Mouse (Mus musculus) left cerebral cortex, adult 9 months (tissue): ENCODE results near the gene Mroh2a.

ENCODE experiments used
- DNase-seq, 2 experiments: peaks; one replicate each; pipeline ENCODE4 v3.0.0; 2022; ENCODE audit warnings: low spot score in 2 of 2

Gene Mroh2a

GRCm38 (mm10) chr1:88276524-88277097, 49.8 kb downstream of the Mroh2a start:
- peak in 1 of 2 experiments; percentile 58 for DNase-seq

- DNase-seq: peak; percentile 99 to 100
Observed at GRCm38 (mm10) chr1:88277098-88277817, 50.5 kb downstream of the Mroh2a start, which contains the start of the genes Hjurp and Trpm8. Gene Hjurp (minus strand): TSS chr1:88277633. Gene Trpm8 (plus strand): TSS chr1:88277661.

- peak in 1 of 2 experiments; percentile 5 for DNase-seq
Observed at GRCm38 (mm10) chr1:88277818-88278511, 51.2 kb downstream of the Mroh2a start.

- peak in 1 of 2 experiments; percentile 10 for DNase-seq
Observed at GRCm38 (mm10) chr1:88279111-88280005, 52.6 kb downstream of the Mroh2a start.

- no peak for DNase-seq
Observed at GRCm38 (mm10) chr1:88280006-88280690, 53.4 kb downstream of the Mroh2a start.

GRCm38 (mm10) chr1:88282301-88282700, 55.5 kb downstream of the Mroh2a start:
- DNase-seq: no peak

GRCm38 (mm10) chr1:88283376-88284227, 56.8 kb downstream of the Mroh2a start:
- DNase-seq: no peak

GRCm38 (mm10) chr1:88284228-88284945, 57.6 kb downstream of the Mroh2a start:
- no peak for DNase-seq

- DNase-seq: no peak
Observed at GRCm38 (mm10) chr1:88284946-88285320, 58.1 kb downstream of the Mroh2a start.

- DNase-seq: no peak
Observed at GRCm38 (mm10) chr1:88285652-88286051, 58.9 kb downstream of the Mroh2a start.

GRCm38 (mm10) chr1:88286136-88286845, 59.5 kb downstream of the Mroh2a start:
- no peak for DNase-seq

GRCm38 (mm10) chr1:88286887-88287696, 60.3 kb downstream of the Mroh2a start:
- no peak for DNase-seq

- DNase-seq: no peak
Observed at GRCm38 (mm10) chr1:88287697-88287980, 60.9 kb downstream of the Mroh2a start.

- DNase-seq: no peak
Observed at GRCm38 (mm10) chr1:88288056-88288788, 61.4 kb downstream of the Mroh2a start.

- DNase-seq: no peak
Observed at GRCm38 (mm10) chr1:88288789-88289127, 62.0 kb downstream of the Mroh2a start.

- DNase-seq: no peak
Observed at GRCm38 (mm10) chr1:88289152-88289551, 62.4 kb downstream of the Mroh2a start.

- no peak for DNase-seq
Observed at GRCm38 (mm10) chr1:88289917-88290316, 63.1 kb downstream of the Mroh2a start.

GRCm38 (mm10) chr1:88290511-88290910, 63.7 kb downstream of the Mroh2a start:
- DNase-seq: no peak
